Mouse (Mus musculus) cerebellum, adult 2 months (tissue): Measurements from ENCODE around the gene 4933415A04Rik.

ENCODE experiments used
- CTCF ChIP-seq: fragments of 200-500 bp; IDR thresholded peaks from 2 replicates; pipeline ENCODE4 v1.5.1; 2011; ENCODE audit warnings: low read depth, mild to moderate bottlenecking, control low read depth, low read length, moderate library complexity, borderline replicate concordance; ENCODE audit not compliant: insufficient read depth
- POLR2A ChIP-seq: fragments of 200-500 bp; IDR thresholded peaks from 2 replicates; pipeline ENCODE4 v1.6.1; 2011; ENCODE audit warnings: low read length, control low read depth, borderline replicate concordance; ENCODE audit not compliant: insufficient read depth

GRCm38 (mm10) chr11:43604891-43605290 is 18.1 kb downstream of the 4933415A04Rik start:
- TF ChIP-seq CTCF: no peak
- no peak for TF ChIP-seq POLR2A
